Mouse (Mus musculus): ENCODE measurements at regions not wholly inside any gene's neighbourhood (a gene's known extent, or its start where the extent isn't known, plus 50 kb on each side); places are given as distances from the start of the nearest gene placed in this dataset.

DNA sequence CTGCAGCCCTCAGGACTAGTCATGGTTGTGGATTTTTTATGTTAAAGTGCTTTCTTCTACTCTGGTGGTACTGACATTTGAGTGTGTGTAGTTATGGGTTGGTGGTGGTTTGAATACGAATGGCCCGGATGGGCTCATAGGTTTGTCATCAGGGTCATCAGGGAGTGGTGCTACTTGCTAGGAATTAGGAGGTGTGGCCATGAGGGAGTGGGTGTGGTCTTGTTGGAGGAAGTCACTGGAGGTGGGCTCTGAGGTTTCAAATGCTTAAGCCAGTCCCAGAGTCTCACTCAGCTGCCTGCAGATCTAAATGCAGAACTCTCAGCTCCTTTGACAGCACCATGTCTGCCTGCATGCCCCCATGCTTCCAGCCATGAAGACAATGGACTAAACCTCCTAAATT, 76.8 kb downstream of the Gm11011 start:
- TF ChIP-seq CTCF (IDR thresholded peaks at IDR 0.05; ENCODE audit: low read depth) (no peak), EP300 (optimal IDR thresholded peaks at IDR 0.05) (no peak)

Data from stomach, postnatal 0 days (tissue).